Mouse (Mus musculus): ENCODE data around the gene Aco2. TPM values are rescaled to one million over a fixed set of nuclear protein-coding genes. Genes with fewer than 3 reads are reported as not detected.

The Aco2 gene
- polyA plus RNA-seq, 1 experiment, result 368 TPM

DNA sequence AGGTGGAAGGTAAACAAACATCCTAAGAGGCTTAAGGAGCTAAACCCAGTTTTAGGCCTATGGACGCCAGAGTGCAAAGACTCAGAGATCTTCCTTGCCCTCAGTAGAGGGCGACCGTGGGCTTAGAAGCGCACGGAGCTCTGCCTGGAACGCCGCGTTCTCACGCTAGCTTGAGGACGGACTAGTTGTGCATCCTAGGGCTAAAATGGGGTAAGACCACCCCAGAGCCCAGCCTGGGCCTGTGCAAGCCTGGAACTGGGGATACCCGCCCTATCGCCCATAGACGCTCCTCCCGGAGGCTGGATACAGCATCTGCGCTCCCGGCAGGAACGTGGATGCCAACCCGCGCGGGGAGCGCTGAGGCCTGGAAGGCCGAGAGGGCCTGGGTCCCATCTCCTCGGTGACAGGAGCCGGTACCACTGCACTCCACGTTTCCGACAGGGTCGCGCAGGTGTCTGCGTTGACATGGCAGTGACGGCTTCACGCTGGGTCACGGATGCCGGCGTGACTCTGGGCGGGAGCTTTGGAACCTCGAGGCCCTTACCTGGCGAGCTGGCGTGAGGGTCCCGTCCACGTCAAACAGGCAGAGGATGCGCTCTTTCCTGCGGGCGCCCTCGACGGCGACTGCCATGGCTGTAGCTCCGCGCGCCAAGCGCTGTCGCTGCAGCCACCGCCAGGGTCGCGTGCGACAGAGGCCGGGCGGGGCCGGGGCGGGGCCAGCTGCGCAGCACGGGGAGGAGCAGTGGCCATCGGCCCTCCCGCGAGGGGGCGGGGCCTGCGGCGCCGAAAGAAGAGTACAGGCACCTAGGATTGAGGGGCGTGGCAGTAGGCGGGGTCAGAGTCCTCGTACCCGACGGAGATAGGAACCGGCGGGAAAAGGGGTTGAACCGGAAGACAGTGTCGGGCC lies 88.3 kb downstream of the Aco2 start, which contains the start of gene Pmm1:
Pmm1 (minus strand) TSS at position 760 of the 907 bp plus-strand sequence.
- H3ac ChIP-seq (ENCODE audit: control insufficient read depth, insufficient read length, low read depth), result peak within 1 kb of the TSS; percentile 73
- no peaks in the 10 kb centered on the region for H3K79me3 ChIP-seq (ENCODE audit: low read depth)
- H3K27me3 ChIP-seq (ENCODE audit: control insufficient read depth, insufficient read depth, insufficient read length), result no peaks in the 10 kb centered on the region
- no peaks in the 10 kb centered on the region for H3K79me2 ChIP-seq (ENCODE audit: control insufficient read depth, insufficient read depth)
- TF ChIP-seq MAX (IDR thresholded peaks at IDR 0.05), result peak; percentile 86
- no peak for TF ChIP-seq MYOD1 (IDR thresholded peaks at IDR 0.05; ENCODE audit: control insufficient read depth, insufficient read length, low read depth)
- TF ChIP-seq CTCF (IDR thresholded peaks at IDR 0.05; ENCODE audit: control insufficient read depth, insufficient read depth, insufficient read length), result peak; percentile 92
- H3K36me3 ChIP-seq (ENCODE audit: control insufficient read depth, insufficient read depth), result peaks cover 2% of the 10 kb centered on the region
- H3K4me3 ChIP-seq (ENCODE audit: insufficient read depth, poor library complexity, severe bottlenecking), result peak within 1 kb of the TSS; percentile 56

DNA sequence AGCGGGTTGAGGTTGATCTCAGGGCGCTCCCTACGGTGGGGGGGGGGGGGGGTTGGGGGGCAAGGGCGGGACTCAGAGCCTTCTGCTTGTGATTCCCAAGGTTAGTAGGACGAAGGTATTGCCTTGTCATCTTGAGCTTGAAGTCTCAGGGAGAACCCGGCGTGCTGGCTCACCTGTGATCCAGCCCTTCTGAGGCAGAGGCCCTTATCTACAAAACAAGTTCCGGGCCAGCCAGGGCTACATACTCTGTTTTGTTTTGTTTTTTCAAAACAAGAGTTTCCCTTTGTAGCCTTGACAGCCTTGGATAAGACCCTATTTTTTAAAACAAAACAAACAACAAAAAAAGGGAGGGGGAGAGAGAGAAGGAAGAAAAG lies 89.0 kb downstream of the Aco2 start:
- Histone ChIP-seq H3K4me3 (ENCODE audit: insufficient read depth, poor library complexity, severe bottlenecking) (peak overlapping the region; percentile 56), H3K79me2 (ENCODE audit: control insufficient read depth, insufficient read depth) (no peaks in the 10 kb centered on the region), H3K79me3 (ENCODE audit: low read depth) (no peaks in the 10 kb centered on the region), H3K27me3 (ENCODE audit: control insufficient read depth, insufficient read depth, insufficient read length) (no peaks in the 10 kb centered on the region), H3ac (ENCODE audit: control insufficient read depth, insufficient read length, low read depth) (no peak overlapping the region), H3K36me3 (ENCODE audit: control insufficient read depth, insufficient read depth) (no peaks in the 10 kb centered on the region)
- TF ChIP-seq CEBPB (IDR thresholded peaks at IDR 0.05; ENCODE audit: low read depth), result no peak
- TF ChIP-seq FOSL1 (IDR thresholded peaks at IDR 0.05; ENCODE audit: insufficient read depth, low read length, poor library complexity, severe bottlenecking), result no peak
- TF ChIP-seq USF1 (IDR thresholded peaks at IDR 0.05; ENCODE audit: low read depth), result no peak
- TF ChIP-seq MYOD1 (IDR thresholded peaks at IDR 0.05; ENCODE audit: control insufficient read depth, insufficient read length, low read depth), result no peak
- TF ChIP-seq CTCF (IDR thresholded peaks at IDR 0.05; ENCODE audit: control insufficient read depth, insufficient read depth, insufficient read length), result no peak
- no peak for TF ChIP-seq MYOG (IDR thresholded peaks at IDR 0.05; ENCODE audit: control insufficient read depth, extremely low read depth, insufficient read length)
- TF ChIP-seq MAX (IDR thresholded peaks at IDR 0.05), result no peak

DNA sequence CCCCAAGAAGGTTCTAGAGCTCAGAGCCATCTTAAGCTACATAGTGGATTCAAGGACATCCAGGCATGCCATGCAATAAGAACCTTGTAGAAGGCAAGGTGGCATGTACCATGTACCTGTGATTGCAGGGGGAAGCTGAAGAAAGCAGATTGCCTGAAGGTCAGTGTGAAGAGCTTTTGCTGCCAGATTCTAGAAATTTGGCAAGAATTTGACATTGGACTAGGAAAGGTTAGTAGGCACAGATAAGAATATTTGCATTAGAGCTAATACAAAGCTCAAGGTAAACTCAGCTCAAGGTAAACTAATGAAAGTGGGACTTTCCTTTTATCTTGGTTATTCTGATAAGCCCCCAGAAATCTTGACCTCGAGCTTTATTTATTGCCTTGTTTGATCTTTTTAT lies 92.2 kb downstream of the Aco2 start:
- no peak for TF ChIP-seq CTCF (IDR thresholded peaks at IDR 0.05; ENCODE audit: control insufficient read depth, insufficient read depth, insufficient read length)
- TF ChIP-seq MYOD1 (IDR thresholded peaks at IDR 0.05; ENCODE audit: control insufficient read depth, insufficient read length, low read depth), result no peak
- no peak for TF ChIP-seq MYOG (IDR thresholded peaks at IDR 0.05; ENCODE audit: control insufficient read depth, extremely low read depth, insufficient read length)
- no peak for TF ChIP-seq MAX (IDR thresholded peaks at IDR 0.05)
- TF ChIP-seq FOSL1 (IDR thresholded peaks at IDR 0.05; ENCODE audit: insufficient read depth, low read length, poor library complexity, severe bottlenecking), result no peak
- no peak for TF ChIP-seq USF1 (IDR thresholded peaks at IDR 0.05; ENCODE audit: low read depth)
- no peak for TF ChIP-seq CEBPB (IDR thresholded peaks at IDR 0.05; ENCODE audit: low read depth)
- no peak overlapping the region for H3ac ChIP-seq (ENCODE audit: control insufficient read depth, insufficient read length, low read depth)
- no peak overlapping the region for H3K4me3 ChIP-seq (ENCODE audit: insufficient read depth, poor library complexity, severe bottlenecking)
- no peaks in the 10 kb centered on the region for H3K27me3 ChIP-seq (ENCODE audit: control insufficient read depth, insufficient read depth, insufficient read length)
- no peaks in the 10 kb centered on the region for H3K79me2 ChIP-seq (ENCODE audit: control insufficient read depth, insufficient read depth)
- no peaks in the 10 kb centered on the region for H3K36me3 ChIP-seq (ENCODE audit: control insufficient read depth, insufficient read depth)
- no peaks in the 10 kb centered on the region for H3K79me3 ChIP-seq (ENCODE audit: low read depth)

Other genes with a start within 250 kb of the Aco2 start
- 34.8 TPM for gene L3mbtl2, start 208.4 kb upstream of the Aco2 start, polyA plus RNA-seq (2012; fragmentation: generic; extraction: Trizol)
- 1.5 TPM for gene Chadl, start 175.0 kb upstream of the Aco2 start, polyA plus RNA-seq (2012; fragmentation: generic; extraction: Trizol)
- gene Zc3h7b, start 127.3 kb upstream of the Aco2 start, polyA plus RNA-seq (2012; fragmentation: generic; extraction: Trizol), result 46.9 TPM
- 233 TPM for gene Rangap1, start 126.8 kb upstream of the Aco2 start, polyA plus RNA-seq (2012; fragmentation: generic; extraction: Trizol)
- 32.6 TPM for gene Tef, start 69.9 kb upstream of the Aco2 start, polyA plus RNA-seq (2012; fragmentation: generic; extraction: Trizol)
- gene Tob2, start 13.5 kb upstream of the Aco2 start, polyA plus RNA-seq (2012; fragmentation: generic; extraction: Trizol), result 37.5 TPM
- gene Phf5a, start 398 bp upstream of the Aco2 start, polyA plus RNA-seq (2012; fragmentation: generic; extraction: Trizol), result 156 TPM
- 164 TPM for gene Polr3h, start 53.9 kb downstream of the Aco2 start, polyA plus RNA-seq (2012; fragmentation: generic; extraction: Trizol)
- gene Csdc2, start 64.5 kb downstream of the Aco2 start, polyA plus RNA-seq (2012; fragmentation: generic; extraction: Trizol), result 1.7 TPM
- gene Pmm1, start 88.6 kb downstream of the Aco2 start, polyA plus RNA-seq (2012; fragmentation: generic; extraction: Trizol), result 66.6 TPM
- gene 1700029P11Rik, start 108.2 kb downstream of the Aco2 start, polyA plus RNA-seq (2012; fragmentation: generic; extraction: Trizol), result not detected
- 53.7 TPM for gene Xrcc6, start 115.5 kb downstream of the Aco2 start, polyA plus RNA-seq (2012; fragmentation: generic; extraction: Trizol)
- gene Desi1, start 161.6 kb downstream of the Aco2 start, polyA plus RNA-seq (2012; fragmentation: generic; extraction: Trizol), result 56.6 TPM
- gene Snu13, start 175.3 kb downstream of the Aco2 start, polyA plus RNA-seq (2012; fragmentation: generic; extraction: Trizol), result 238 TPM
- not detected for gene 4930407I10Rik, start 186.8 kb downstream of the Aco2 start, polyA plus RNA-seq (2012; fragmentation: generic; extraction: Trizol)
- gene Mei1, start 197.7 kb downstream of the Aco2 start, polyA plus RNA-seq (2012; fragmentation: generic; extraction: Trizol), result not detected